Mouse (Mus musculus) embryonic fibroblast, embryonic 13.5 days (primary cell): ENCODE results near the gene Ppp1r11.

Experiments
- CTCF ChIP-seq: IDR thresholded peaks from 2 replicates; pipeline ENCODE4 v1.5.1; 2011; ENCODE audit warnings: mild to moderate bottlenecking, control low read depth, low read length, moderate library complexity, borderline replicate concordance; ENCODE audit not compliant: insufficient read depth
- POLR2A ChIP-seq: IDR thresholded peaks from 2 replicates; pipeline ENCODE4 v1.6.1; 2011; ENCODE audit warnings: low read depth, mild to moderate bottlenecking, control low read depth, low read length, moderate library complexity

GRCm38 (mm10) chr17:36920239-36920638, 31.3 kb downstream of the Ppp1r11 start:
- TF ChIP-seq CTCF (no peak), POLR2A (no peak)
